Mouse (Mus musculus) sigmoid colon, adult 10 weeks (tissue): ENCODE results near the gene Armc8. TPM values are rescaled to one million over a fixed set of nuclear protein-coding genes. Genes with fewer than 3 reads are reported as not detected.

Experiments
- polyA plus RNA-seq: library from polyadenylated mRNA; stranded (reverse); fragments of 350-450 nt; fragmentation: Illumina TruSeq; extraction: RNeasy Lipid Tissue Mini Kit (QIAGEN cat#74804); gene quantifications from one replicate; pipeline ENCODE4 v1.2.3, GENCODE M21; 2014; ENCODE audit warnings: low read depth, low replicate concordance

Armc8 gene
- 46.8 TPM for polyA plus RNA-seq

GRCm38 (mm10) chr9:99568347-99569070 lies at the start of gene Armc8:
Gene Armc8 (minus strand): TSS chr9:99568899.

GRCm38 (mm10) chr9:99612202-99612601 lies 43.5 kb upstream of the Armc8 start, which contains the start of gene A4gnt:
Gene A4gnt (plus strand): TSS chr9:99612502.

GRCm38 (mm10) chr9:99575677-99576480 lies 7.2 kb upstream of the Armc8 start, which contains the start of gene Dbr1:
Gene Dbr1 (plus strand): TSS chr9:99575799.

GRCm38 (mm10) chr9:99451161-99451560 lies 117.5 kb downstream of the Armc8 start, which contains the start of gene Nme9:
Gene Nme9 (plus strand): TSS chr9:99451475.

GRCm38 (mm10) chr9:99437031-99437764 lies 131.5 kb downstream of the Armc8 start, which contains the start of gene Mras:
Gene Mras (minus strand): TSS chr9:99437381.

Other genes with a start within 250 kb of the Armc8 start
- 0.32 TPM for gene Esyt3, start 210.3 kb downstream of the Armc8 start, polyA plus RNA-seq
- gene Mras, start 131.5 kb downstream of the Armc8 start, polyA plus RNA-seq, result 2.3 TPM
- not detected for gene Nme9, start 117.4 kb downstream of the Armc8 start, polyA plus RNA-seq
- gene Dbr1, start 6.9 kb upstream of the Armc8 start, polyA plus RNA-seq, result 18.9 TPM
- gene A4gnt, start 43.6 kb upstream of the Armc8 start, polyA plus RNA-seq, result 20.9 TPM
- gene Dzip1l, start 60.6 kb upstream of the Armc8 start, polyA plus RNA-seq, result 1.5 TPM
- not detected for gene Cldn18, start 148.4 kb upstream of the Armc8 start, polyA plus RNA-seq